Mouse (Mus musculus) embryonic facial prominence, embryonic 12.5 days (tissue): ENCODE data around the gene Akap8. TPM values are rescaled to one million over a fixed set of nuclear protein-coding genes. Genes with fewer than 3 reads are reported as not detected.

Experiments
- ATAC-seq: fragments of 200-750 bp; cut with Nextera tagmentation; 2 replicates; pipeline ENCODE4 v1.8.0; 2017; ENCODE audit not compliant: insufficient number of reproducible peaks, insufficient read depth, low FRiP score, low TSS enrichment
- H3K27ac ChIP-seq: fragments of 300-500 bp; sonication (generic); 2 replicates; pipeline ENCODE4 v1.5.1; 2016; ENCODE audit warnings: mild to moderate bottlenecking
- H3K27me3 ChIP-seq: fragments of 300-500 bp; sonication (generic); 2 replicates; pipeline ENCODE4 v1.6.1; 2016; ENCODE audit warnings: mild to moderate bottlenecking, moderate library complexity
- H3K36me3 ChIP-seq: fragments of 300-500 bp; sonication (generic); 2 replicates; pipeline ENCODE4 v1.6.1; 2016; ENCODE audit warnings: mild to moderate bottlenecking
- H3K4me1 ChIP-seq: fragments of 300-500 bp; sonication (generic); 2 replicates; pipeline ENCODE4 v1.6.1; 2016
- H3K4me2 ChIP-seq: fragments of 300-500 bp; sonication (generic); replicated peaks from 2 replicates; pipeline ENCODE4 v1.6.1; 2016; ENCODE audit warnings: mild to moderate bottlenecking, moderate library complexity
- H3K4me3 ChIP-seq: fragments of 300-500 bp; sonication (generic); 2 replicates; pipeline ENCODE4 v1.5.1; 2016; ENCODE audit warnings: mild to moderate bottlenecking
- H3K9ac ChIP-seq: fragments of 300-500 bp; sonication (generic); 2 replicates; pipeline ENCODE4 v1.6.1; 2016; ENCODE audit warnings: mild to moderate bottlenecking, moderate library complexity
- H3K9me3 ChIP-seq: fragments of 300-500 bp; sonication (generic); 2 replicates; pipeline ENCODE4 v1.6.1; 2016; ENCODE audit warnings: mild to moderate bottlenecking, moderate library complexity
- WGBS: fragments of 180-500 bp; shearing (Covaris S2); methylation state at CpG from one replicate; pipeline ENCODE4 v1.1.7; 2016; 5-methylcytosine and 5-hydroxymethylcytosine counted together
- polyA plus RNA-seq: library from polyadenylated mRNA; unstranded; fragments of >200 nt; fragmentation: Nextera tagmentation; extraction: Ambion mirVana; gene quantifications from 2 replicates; pipeline ENCODE4 v1.2.1, GENCODE M21; 2016

Gene Akap8
- polyA plus RNA-seq, 1 experiment from 2014 or later: 145 TPM

DNA sequence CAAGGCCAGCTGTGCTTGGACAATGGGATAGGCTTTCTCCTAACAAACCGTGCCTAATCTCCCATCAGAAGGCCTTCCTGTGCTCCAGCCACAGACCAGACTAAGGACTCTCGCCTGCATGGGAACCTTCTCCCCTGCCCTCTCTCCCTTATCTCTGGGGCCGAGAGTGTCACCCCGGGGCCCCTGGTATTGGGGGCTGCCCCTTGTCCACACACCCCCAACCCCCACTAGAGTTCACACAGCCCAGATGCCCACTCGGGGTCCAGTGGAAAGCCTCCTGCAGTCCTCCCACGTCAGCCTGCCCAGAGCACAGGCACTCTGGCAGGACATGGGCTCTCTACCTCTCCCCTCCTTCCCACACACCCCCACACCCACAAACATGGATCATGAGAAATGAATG is 63.1 kb downstream of the Akap8 start:
- ATAC-seq: no peak
- H3K4me1 ChIP-seq: peaks cover 10% of the 10 kb centered on the region; the same call in 1 of the 2 replicates
- H3K27ac ChIP-seq: no peak overlapping the region
- no peaks in the 10 kb centered on the region for H3K9me3 ChIP-seq
- H3K4me2 ChIP-seq: no peak overlapping the region
- no peak overlapping the region for H3K9ac ChIP-seq
- no peak overlapping the region for H3K4me3 ChIP-seq
- 51% methylated on average over 6 of the region's 6 CpGs for WGBS
- H3K27me3 ChIP-seq: no peaks in the 10 kb centered on the region
- H3K36me3 ChIP-seq: no peaks in the 10 kb centered on the region

DNA sequence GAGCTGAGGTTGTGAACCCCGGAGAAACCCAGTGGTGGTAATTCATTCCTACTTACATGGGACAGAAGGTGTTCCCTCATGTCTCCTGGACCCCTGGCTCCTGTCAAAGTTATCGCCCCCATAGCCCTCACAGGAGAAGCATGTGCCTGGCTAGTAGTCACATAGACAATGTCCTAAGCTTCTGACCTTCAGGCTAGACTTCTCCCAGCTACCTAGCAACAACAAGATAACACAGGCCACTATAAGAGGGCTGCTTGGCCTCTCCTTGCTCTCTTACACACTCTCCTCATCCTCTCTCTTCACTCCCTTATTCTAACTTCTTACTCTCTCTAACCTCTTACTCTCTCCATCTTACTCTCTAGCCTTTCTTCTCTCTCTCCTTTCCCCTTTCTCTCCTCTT is 63.6 kb downstream of the Akap8 start:
- H3K4me1 ChIP-seq: peaks cover 10% of the 10 kb centered on the region; the same call in 1 of the 2 replicates
- no peaks in the 10 kb centered on the region for H3K9me3 ChIP-seq
- no peaks in the 10 kb centered on the region for H3K36me3 ChIP-seq
- no peak overlapping the region for H3K9ac ChIP-seq
- H3K4me2 ChIP-seq: no peak overlapping the region
- WGBS: 90% methylated on average over 2 of the region's 2 CpGs
- no peak overlapping the region for H3K4me3 ChIP-seq
- ATAC-seq: no peak
- H3K27ac ChIP-seq: no peak overlapping the region
- H3K27me3 ChIP-seq: no peaks in the 10 kb centered on the region

DNA sequence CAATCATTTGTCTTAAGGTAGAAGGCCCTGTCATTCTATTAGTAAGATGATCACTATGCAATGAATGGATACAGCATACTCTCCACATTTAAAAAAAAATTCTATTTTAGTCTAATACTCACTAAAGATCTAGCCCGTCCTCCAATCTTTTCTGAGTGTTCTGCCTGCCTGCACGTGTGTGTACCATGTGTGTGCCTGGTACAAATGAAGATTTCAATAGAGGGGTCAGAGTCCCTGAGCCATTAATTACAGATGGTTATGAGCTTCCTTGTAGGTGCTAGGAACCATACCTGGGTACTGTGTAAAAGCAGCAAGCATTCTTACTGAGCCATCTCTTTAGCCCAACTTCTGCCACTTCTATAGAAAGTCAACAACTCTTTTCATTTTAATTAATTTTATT is 64.1 kb downstream of the Akap8 start:
- H3K9ac ChIP-seq: no peak overlapping the region
- no peak overlapping the region for H3K4me2 ChIP-seq
- no peaks in the 10 kb centered on the region for H3K9me3 ChIP-seq
- no peak overlapping the region for H3K27ac ChIP-seq
- H3K36me3 ChIP-seq: no peaks in the 10 kb centered on the region
- no peaks in the 10 kb centered on the region for H3K27me3 ChIP-seq
- ATAC-seq: no peak
- H3K4me3 ChIP-seq: no peak overlapping the region
- WGBS: 79% methylated on average over 2 of the region's 2 CpGs
- peaks cover 10% of the 10 kb centered on the region; the same call in 1 of the 2 replicates for H3K4me1 ChIP-seq

Other genes starting within 250 kb of the Akap8 start
- 22.1 and 23.0 TPM in 2 replicates for gene Notch3, start 154.4 kb downstream of the Akap8 start, polyA plus RNA-seq
- 0.23 and 0.27 TPM in 2 replicates for gene Ephx3, start 131.7 kb downstream of the Akap8 start, polyA plus RNA-seq
- 107 and 112 TPM in 2 replicates for gene Brd4, start 36.5 kb downstream of the Akap8 start, polyA plus RNA-seq
- 107 and 118 TPM in 2 replicates for gene Akap8l, start 29.4 kb upstream of the Akap8 start, polyA plus RNA-seq
- 34.0 and 36.5 TPM in 2 replicates for gene Wiz, start 68.2 kb upstream of the Akap8 start, polyA plus RNA-seq
- 0.69 and 0.74 TPM in 2 replicates for gene Rasal3, start 82.3 kb upstream of the Akap8 start, polyA plus RNA-seq
- 0.13 and 0.20 TPM in 2 replicates for gene Pglyrp2, start 102.9 kb upstream of the Akap8 start, polyA plus RNA-seq
- gene Cyp4f39, start 131.5 kb upstream of the Akap8 start, polyA plus RNA-seq: 0.70 and 0.73 TPM in 2 replicates
- 14.5 and 15.6 TPM in 2 replicates for gene Cyp4f17, start 184.8 kb upstream of the Akap8 start, polyA plus RNA-seq
- 26.0 and 28.4 TPM in 2 replicates for gene Cyp4f16, start 215.3 kb upstream of the Akap8 start, polyA plus RNA-seq